Mouse (Mus musculus) layer of hippocampus, postnatal 25 days (tissue): Measurements from ENCODE around the gene Ptn. TPM values are rescaled to one million over a fixed set of nuclear protein-coding genes. Genes with fewer than 3 reads are reported as not detected.
"Not testable (repeated sequence)": the region's sequence is repeated elsewhere in the genome, so short reads cannot be mapped to it uniquely, and the experiment has no call there.

ENCODE experiments used
- DNase-seq, 2 experiments: peaks; one replicate each; pipeline ENCODE4 v3.0.0; 2022; ENCODE audit warnings: mixed read lengths in 2 of 2, low spot score in 1 of 2; ENCODE audit errors: extremely low spot score in 1 of 2
- total RNA-seq, 2 experiments: library from RNA; stranded (reverse); gene quantifications; 2 replicates each; pipeline ENCODE4 v1.2.3; 2021

The Ptn gene
- total RNA-seq, 2 experiments from 2014 or later: 253 to 267 TPM

DNA sequence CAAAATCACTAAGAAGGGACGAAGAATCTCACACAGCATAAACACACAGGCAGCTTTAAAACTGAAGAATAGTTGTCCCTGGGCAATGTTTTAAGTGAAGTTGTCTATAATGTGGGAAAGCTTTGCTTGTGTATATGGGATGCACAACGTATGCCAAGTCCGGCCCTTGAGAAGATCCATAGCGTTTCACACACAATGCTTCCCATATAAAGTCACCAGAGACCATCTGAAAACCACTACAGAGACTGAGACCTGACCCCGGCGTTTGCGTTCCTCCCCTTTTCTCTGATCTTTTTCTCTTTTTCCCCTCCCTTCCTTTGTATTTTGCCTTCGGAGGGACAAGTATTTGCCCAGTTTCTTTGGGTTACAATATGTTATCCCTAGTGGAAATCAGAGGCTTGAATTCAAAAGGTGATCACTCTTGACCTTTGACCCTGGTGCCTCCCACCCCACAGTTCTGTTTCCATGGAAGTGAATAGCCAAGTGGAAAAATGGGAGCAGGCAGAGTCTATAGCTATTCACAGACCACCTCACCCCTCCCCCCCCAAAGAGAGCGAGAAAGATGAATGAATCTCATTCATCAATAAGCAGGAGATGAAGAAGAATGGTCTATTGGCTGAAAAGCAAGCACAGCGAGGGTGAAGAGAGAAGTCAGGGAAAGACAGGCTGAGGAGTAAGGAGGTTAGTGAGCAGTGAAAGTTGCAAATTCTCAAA is 34.2 kb downstream of the Ptn start:
- DNase-seq: no peak

DNA sequence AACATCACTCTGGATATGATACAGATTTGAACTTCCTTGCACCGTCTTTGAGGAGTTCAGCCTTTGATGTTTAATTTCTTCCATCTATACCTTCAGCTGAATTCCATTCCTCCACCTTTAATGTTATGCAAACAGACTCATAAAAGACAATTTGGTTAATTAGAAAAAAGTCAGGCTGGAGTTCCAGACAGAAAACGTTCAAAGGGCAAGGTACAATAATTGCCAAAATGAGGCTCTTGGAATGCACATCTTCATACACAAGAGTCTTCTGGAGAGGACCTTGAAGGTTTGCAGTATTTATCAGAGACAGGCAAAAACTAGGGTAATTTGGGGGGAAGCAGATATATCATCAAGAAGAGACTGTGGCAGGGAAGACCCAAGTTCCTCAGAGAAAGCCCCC is 37.5 kb downstream of the Ptn start:
- no peak for DNase-seq

DNA sequence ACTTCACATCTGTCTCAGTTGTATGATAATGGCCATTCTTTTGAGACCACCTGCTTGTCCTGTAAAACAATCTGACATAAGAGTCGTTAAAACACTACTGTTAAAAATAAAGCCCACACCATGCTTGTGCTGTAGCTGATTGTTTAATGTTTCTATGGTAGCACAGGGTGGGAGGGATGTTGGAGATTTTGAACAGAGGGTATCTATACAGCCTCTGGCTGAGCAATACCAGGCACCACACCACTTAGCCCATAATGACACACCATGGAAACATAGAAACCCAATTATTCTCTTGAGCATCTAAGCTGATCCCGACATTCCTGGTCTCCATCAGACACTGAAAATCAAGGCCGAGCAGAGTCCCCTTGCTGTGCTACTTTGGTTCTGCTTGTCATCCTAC is 41.0 kb downstream of the Ptn start:
- DNase-seq: no peak

DNA sequence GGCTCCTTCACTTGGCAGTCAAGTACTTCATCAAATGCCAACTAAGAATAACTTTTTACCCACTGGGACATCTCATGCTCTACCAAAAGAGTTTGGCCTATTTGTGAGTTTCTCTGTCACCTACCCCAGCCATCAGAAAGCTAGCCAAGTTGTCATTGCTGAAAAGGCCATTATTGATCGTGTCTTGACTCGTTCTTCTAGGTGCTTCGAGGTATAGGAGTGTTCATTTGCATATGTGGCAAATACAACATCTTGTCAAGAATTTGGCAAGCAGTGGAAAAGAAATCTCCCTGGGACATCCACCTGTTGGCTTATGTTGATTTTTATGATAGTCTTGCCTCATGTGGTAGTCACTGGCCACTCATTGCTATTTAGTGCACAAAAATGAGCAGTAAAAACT is 43.1 kb downstream of the Ptn start:
- DNase-seq: no peak

DNA sequence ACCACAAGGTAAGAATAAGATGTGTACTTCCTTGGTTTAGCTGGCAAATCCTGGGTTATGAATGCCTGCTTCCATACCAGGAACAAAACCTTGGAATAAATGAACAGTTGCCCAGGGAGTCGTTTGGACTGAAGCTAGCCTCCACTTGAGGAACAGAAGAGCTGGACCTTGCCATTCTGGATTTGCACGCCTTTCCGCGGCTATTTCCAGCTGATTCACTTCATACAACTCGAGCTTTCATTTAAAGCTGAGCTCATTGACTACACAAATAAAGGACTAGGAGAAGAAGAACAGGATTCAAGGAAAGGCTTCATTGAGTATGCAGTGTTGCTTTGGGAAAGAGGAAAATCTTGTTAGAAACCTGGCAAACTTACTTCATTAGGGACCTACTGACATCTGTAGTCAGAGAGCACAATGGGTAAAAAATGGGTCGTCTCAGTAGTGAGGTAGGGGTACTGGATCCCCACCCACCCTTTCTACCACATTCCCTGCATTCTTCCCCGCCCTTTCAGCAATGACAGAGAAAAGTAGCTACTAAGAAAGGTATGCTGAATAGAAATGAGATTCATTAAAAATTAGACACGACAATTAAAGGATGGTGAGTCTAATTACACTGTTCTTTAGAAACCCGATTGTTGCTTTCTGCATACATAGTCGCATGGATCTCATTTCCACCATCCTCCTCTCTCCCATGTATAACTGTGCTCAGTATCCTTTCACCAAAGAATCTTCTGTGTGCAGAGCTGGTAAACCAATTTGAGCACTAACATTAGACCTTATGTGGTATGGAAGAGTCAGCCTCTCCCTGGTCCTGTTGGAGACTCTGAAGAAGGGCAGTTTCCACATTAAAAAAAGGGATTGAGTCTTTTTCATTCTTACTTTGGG is 54.8 kb downstream of the Ptn start:
- no peak for DNase-seq

DNA sequence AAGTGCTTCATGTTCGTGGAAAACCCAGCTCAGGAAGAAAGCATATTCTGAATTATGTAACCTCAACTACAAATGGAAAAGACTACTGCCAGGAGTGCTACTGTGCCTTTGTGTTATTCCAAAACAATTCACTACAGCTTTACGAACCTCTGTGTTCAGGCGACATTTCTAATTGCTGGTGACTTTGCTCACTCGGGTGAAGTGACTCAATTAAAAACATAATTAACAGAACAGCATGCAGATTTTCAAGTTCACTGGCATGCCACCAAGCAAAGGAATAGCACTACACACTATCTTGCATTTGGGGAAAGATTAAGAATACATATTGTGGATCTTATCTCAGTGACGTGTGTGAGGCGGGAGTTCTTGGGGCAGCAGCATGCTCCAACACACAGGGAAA is 57.1 kb downstream of the Ptn start:
- DNase-seq: no peak

DNA sequence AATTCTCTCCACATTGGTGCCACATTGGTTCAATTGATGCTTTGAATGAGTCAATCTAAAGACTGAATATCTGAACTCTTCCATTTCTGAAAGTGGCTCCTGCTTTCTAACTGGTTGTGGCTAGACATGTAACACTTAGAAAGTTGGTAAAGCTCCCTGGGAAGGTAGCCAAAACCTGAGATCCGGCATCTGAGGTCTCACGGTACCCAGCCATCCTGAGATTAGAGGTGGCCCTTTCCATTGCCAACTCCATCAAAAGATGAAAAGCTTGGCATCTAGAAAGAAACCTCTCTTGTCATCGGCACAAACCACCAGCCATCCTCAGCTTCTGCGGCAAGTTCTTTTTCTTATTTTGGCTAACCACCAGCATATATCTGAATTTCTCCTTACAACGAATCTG is 70.2 kb downstream of the Ptn start:
- DNase-seq: no peak

DNA sequence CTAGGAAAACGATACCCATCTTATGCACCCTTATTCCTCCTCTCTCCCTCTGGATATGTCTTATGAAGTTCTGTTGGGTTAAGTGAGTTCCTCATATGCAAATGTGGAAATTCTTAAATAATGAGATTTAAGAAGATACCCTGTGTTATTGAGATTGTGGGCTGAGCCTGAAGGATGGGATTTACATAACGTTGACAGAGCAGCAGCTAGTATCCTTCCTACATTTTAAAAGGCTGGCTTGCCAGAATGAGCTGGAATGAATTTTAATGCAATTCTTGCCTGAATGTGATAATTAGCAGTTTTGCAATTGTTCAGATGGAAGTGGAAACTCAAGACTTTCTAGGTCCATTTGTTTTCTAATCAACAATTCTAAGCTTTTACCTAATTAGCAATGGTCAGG is 73.3 kb downstream of the Ptn start:
- no peak for DNase-seq

DNA sequence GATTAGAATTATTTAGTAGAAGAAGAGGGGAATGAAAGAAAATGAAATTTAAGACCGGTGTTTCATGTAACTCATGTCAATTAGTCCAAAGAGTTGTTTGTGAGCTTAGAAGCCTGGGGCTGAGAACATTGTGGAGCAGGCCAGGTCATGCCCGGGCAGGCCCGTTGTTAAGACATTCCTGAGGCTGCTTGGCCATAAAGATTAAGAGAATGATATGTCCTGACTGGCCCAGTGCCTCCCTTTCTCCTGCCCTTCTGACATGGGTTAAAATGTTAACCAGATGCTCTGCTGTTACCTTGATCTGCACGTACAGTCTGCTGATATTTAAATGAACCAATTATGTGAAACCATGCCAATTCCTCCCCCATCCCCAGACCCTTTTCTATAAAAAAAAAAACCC is 74.4 kb downstream of the Ptn start:
- not testable (repeated sequence) for DNase-seq

DNA sequence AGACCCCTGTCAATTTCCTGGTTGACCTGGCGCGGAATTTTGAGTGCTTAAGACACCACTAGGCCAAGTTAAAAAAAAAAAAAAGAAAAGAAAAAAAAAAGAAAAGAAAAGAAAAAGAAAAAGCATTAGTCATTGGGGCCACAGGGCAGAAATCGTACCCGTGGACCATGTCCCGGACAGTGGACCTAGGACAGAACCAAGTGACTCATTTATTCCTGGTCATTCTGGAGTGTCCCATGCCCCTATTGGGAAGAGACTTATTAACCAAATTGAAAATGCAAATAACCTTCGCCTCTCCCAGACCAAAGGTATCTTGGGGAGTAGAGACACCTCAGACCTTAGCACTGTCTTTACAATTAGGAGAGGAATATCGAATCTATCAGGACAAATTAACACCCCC is 80.2 kb downstream of the Ptn start:
- not testable (repeated sequence) for DNase-seq

DNA sequence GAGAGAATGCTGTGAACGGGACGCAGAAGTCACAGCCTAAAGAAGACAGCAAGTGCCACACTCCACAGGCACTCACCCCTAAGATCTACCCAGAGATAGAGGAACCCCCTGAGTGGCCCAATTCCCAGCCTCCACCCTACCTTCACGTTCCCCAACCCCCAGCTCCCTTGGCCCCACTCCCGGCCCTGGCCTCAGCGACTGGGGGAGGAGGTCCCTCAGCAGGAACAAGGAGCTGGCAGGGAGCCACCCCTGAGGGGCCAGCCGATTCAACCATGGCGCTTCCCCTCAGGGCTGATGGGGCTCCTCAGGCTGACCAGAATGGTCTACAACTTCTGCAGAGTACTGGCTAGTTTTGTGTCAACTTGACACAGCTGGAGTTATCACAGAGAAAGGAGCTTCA is 81.9 kb downstream of the Ptn start:
- peak in 1 of 2 experiments; percentile 28 for DNase-seq

DNA sequence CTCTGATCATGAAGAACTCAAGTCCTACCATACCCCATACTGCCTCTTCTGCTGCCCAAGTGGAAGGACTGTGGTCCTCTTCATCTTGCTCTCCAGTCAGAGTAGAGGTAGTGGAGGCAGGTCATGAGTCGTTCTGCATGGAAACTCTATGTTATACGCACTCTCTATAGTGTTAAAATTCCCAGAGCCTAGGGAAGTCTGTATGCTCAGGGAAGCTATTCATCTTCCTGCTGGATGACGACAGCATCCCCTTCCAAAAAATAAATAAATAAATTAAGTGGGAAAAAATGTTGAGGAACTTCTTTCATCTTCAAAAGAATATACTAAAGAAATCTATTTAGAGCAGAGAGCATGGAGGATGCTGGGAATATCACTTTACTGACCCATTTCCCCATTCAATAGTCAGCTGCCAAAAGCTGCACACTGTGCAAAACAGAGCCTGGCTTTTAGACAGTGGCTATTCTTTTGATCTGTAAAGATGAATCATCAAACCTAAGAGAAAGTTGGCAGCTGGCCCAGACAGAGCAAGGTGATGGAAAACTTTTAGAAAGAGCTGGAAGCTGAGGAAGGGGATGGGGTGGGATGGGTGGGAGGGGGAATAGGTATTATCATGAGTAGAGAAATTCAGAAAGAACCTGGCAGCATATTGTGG is 84.4 kb downstream of the Ptn start:
- DNase-seq: no peak

DNA sequence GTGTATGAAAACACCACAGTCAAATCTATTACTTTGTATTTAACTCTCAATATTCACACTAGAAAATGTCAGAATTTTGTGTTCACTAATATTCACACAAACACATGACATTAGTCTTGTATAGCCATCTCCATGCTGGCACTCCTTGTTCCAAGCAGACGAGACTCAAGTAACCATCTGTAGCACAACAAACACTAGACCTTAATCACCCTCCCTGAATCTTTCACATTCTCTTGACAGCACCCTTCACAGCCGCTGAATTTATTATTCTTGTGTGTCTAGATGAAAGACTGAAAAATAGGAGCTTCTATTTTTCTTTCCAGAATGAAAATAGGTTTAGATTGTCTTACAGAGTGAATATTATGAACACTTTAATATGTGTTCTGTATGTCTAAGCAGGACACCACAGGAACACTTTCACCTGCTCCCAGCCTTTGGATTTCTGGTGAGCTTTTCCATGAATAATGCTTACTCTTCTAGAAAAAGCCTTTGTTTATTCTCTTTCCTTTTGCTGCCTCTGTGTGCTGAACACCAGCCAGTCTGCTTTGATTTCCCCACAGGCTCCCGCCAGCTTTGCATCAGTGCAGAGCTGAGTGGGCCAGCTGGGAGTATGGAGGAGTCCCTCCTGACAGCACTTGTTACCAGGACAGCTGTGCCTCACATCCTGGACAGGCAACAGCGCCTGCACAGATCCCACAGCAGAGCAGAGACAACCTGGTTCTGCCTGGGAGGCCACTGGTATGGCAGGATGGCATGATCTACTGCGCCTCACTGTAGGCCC is 87.1 kb downstream of the Ptn start:
- DNase-seq: peak; percentile 21 to 24

DNA sequence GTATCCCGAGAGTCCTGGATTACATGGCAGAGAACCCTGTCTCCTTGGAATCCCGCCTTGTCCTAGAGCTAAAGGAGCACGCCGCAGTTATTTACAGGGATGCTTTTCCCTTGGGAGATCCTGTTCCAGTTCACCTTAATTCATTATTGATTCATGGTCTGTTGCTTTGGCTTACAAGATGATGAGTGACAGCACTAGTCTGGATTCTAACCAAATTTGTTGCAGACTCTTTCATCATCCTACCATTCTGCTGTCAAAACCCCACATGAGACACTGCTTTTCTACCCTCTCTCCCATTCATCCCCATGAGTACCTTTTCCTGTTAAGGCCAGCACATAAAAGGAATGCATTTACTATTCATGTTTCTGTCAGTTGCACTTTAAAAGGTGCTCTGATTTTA is 96.7 kb downstream of the Ptn start:
- DNase-seq: no peak

DNA sequence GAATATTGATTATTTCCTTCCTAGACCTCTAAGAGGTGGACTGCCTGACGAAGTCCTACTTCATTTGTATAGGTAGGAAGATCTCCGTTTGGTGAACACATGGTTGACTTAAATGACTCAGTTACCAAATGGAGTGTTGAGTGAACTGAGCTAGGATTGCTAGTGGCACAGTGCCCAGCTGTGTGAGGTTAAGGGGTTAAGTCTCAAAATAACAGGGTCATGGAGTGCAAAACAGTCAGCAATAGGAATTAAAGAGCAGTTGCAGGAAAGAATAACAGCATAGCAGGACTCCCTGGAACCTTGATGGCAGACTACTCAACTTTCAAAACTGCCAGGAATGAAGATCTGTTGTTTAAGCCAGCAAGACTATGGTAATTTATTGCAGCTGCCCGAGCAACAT is 114.5 kb downstream of the Ptn start:
- no peak for DNase-seq

DNA sequence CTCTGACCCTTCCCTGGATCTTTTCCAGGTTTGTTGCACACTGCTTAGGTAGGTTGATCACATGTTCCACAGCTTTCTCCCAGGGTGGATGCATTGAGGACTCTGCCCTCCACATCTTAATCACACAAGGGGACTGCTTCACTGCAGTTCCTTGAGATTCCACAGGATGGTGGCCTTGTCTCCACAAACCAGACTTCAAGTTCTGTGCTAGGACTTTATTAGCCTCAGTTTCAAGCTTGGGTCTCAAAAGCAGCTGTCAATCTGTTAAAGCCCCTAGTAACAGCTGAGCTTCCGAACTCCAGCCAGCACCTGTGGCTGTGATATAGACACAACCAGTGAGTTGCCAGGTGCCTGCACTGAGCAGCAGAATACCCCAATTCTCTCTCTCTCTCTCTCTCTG is 118.5 kb downstream of the Ptn start:
- peak; percentile 23 to 39 for DNase-seq

DNA sequence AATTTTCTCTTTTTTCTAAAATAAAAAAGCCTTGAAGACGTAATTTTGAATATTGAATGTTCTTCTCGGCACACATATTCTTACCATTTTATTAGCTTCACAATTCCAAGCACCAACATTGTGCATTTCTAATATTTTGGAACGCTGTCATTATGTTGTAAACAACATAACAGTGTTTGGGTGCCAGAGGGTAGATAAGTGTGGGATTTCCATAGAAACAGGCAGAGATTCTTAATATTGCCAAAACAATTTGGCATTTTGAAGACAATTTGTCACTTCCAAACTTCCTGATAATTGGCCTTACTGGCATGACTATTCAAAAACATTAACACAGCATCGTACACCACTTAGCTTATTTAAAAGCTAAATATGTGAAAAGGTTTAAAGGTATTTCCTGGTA is 119.1 kb downstream of the Ptn start:
- DNase-seq: no peak

DNA sequence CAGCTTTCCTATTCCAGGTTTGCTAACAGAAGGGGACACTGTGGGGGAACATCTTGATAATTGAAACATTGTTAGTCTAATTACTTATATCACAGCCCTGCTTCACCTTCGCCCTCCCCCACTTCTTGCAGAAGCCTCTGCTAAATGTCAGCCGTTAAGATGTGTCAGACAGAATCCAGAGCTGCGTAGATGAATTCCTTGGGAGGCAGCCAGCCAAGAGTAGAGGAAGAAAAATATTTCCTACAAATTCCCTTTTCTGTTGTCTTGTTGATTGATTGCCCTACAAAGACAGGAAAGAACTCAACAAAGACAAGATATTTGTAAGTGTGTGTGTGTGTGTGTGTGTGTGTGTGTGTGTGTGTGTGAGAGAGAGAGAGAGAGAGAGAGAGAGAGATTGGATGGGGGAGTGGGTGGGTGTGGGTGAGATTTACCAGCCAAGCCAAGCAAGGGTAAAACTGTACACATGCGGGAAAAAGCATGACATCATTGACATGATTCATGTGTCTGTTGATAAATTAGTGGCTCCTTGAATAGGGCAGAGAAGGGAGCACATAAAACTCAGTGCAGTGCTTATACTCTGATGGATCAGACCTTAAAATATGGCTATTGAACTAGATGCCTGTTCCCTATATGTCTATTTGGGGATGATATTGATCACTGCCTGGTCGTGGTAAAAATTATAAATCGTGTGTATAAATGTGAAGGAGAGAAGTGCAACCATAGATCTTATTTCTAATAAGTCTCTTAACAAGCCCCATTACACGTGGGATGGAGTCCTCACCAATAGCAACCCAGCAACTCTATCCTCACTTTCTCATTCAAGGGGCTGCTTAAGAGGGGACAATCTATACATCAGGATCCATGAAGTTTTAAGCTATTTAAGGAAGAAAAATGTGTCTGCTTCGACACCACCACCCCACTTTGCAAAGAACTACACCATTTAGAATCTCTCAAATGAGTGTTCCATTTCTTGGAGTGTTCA is 133.0 kb downstream of the Ptn start:
- DNase-seq: no peak

DNA sequence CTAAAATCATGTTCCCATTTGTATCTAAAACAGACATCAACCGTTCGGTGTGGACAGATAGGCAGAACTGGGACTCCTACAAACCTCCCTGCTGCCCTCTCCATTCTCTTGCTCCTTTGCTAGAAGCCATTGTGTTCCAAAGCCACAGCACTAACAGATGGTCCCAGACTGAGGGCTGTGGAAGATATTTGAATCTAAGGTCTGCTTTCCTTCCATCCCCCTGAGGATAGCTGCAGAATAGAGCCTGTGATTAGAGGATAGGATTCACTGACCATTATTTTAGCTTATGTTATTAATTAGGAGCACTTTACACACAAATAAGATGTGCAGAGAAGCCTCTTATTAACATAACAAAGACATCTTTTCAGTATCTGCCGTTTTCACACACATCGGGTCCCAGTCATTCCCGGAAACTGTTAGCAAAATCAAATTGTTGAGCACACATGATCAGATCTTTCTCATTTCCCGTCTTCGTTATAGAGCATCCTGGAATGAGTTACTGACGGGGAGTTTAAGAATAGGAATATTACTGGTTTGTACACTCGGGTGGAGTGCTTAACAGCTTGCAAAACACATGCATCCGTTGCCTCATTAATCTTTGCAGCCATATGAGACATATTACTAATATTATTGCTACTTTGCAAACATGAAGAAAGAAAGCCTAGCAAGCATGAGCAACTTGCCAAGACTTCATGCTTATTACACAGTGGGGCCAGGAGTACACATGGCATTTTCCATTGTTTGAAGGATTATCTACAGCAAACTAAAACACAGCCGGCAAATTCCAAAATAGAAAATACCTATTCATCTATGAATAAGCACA is 137.4 kb downstream of the Ptn start:
- DNase-seq: no peak
